Mouse (Mus musculus) erythroid progenitor cell, adult 5-6 weeks (primary cell): ENCODE measurements around the gene Gm3371. TPM values are rescaled to one million over a fixed set of nuclear protein-coding genes. Genes with fewer than 3 reads are reported as not detected.
"Not testable (repeated sequence)": the region's sequence is repeated elsewhere in the genome, so short reads cannot be mapped to it uniquely, and the experiment has no call there.

Source experiments
- ATAC-seq: replicated peaks from 2 replicates; pipeline ENCODE4 v1.8.0; 2016; ENCODE audit warnings: moderate number of reproducible peaks, mild to moderate bottlenecking, moderate TSS enrichment, inconsistent platforms; ENCODE audit not compliant: poor library complexity, low FRiP score, severe bottlenecking
- total RNA-seq, 2 experiments: library from RNA; stranded (forward) in 1 of 2; stranded (reverse) in 1 of 2; fragments of 150-400 nt in 1 of 2; fragments of 186-747, 209-891 nt in 1 of 2; gene quantifications; 2 replicates each; pipeline versions ENCODE4 v1.2.3 to v1.2.4; 2015 to 2017; ENCODE audit warnings: low replicate concordance in 2 of 2

Gene Gm3371
- total RNA-seq (2015; ENCODE audit: low replicate concordance) (not detected in 2 replicates), total RNA-seq (2017; ENCODE audit: low replicate concordance) (not detected in 2 replicates)

- ATAC-seq: not testable (repeated sequence)
Measured at GRCm38 (mm10) chr14:44410588-44410987, at the start of gene Gm3371. Gene Gm3371 (minus strand): TSS chr14:44410688.

GRCm38 (mm10) chr14:44433335-44433734 lies 22.8 kb upstream of the Gm3371 start, which contains the start of gene Gm8232:
Gene Gm8232 (plus strand): TSS chr14:44433635.
- not testable (repeated sequence) for ATAC-seq

- ATAC-seq: not testable (repeated sequence)
Measured at GRCm38 (mm10) chr14:44384233-44384632, 26.3 kb downstream of the Gm3371 start.

GRCm38 (mm10) chr14:44365057-44365456 lies 45.4 kb downstream of the Gm3371 start, which contains the start of gene Gm8229:
Gene Gm8229 (plus strand): TSS chr14:44365357.
- ATAC-seq: not testable (repeated sequence)

- ATAC-seq: not testable (repeated sequence)
Measured at GRCm38 (mm10) chr14:44362301-44362700, 48.2 kb downstream of the Gm3371 start.

- not testable (repeated sequence) for ATAC-seq
Measured at GRCm38 (mm10) chr14:44361416-44361815, 49.1 kb downstream of the Gm3371 start.

Other genes with a start within 250 kb of the Gm3371 start
- gene Gm8212, start 213.0 kb downstream of the Gm3371 start, total RNA-seq (2015; ENCODE audit: low replicate concordance): not detected in 2 replicates
- not detected in 2 replicates for gene Gm8212, start 213.0 kb downstream of the Gm3371 start, total RNA-seq (2017; ENCODE audit: low replicate concordance)
- not detected in 2 replicates for gene 4930503E14Rik, start 197.4 kb downstream of the Gm3371 start, total RNA-seq (2015; ENCODE audit: low replicate concordance)
- not detected in 2 replicates for gene 4930503E14Rik, start 197.4 kb downstream of the Gm3371 start, total RNA-seq (2017; ENCODE audit: low replicate concordance)
- not detected in 2 replicates for gene Gm8220, start 125.1 kb downstream of the Gm3371 start, total RNA-seq (2015; ENCODE audit: low replicate concordance)
- gene Gm8220, start 125.1 kb downstream of the Gm3371 start, total RNA-seq (2017; ENCODE audit: low replicate concordance): not detected in 2 replicates
- gene Gm5930, start 72.1 kb downstream of the Gm3371 start, total RNA-seq (2015; ENCODE audit: low replicate concordance): not detected in 2 replicates
- gene Gm5930, start 72.1 kb downstream of the Gm3371 start, total RNA-seq (2017; ENCODE audit: low replicate concordance): not detected in 2 replicates
- gene Gm8229, start 45.3 kb downstream of the Gm3371 start, total RNA-seq (2015; ENCODE audit: low replicate concordance): not detected in 2 replicates
- not detected in 2 replicates for gene Gm8229, start 45.3 kb downstream of the Gm3371 start, total RNA-seq (2017; ENCODE audit: low replicate concordance)
- not detected in 2 replicates for gene Gm8232, start 22.9 kb upstream of the Gm3371 start, total RNA-seq (2015; ENCODE audit: low replicate concordance)
- gene Gm8232, start 22.9 kb upstream of the Gm3371 start, total RNA-seq (2017; ENCODE audit: low replicate concordance): not detected in 2 replicates
- gene BC061237, start 81.8 kb upstream of the Gm3371 start, total RNA-seq (2015; ENCODE audit: low replicate concordance): not detected in 2 replicates
- not detected in 2 replicates for gene BC061237, start 81.8 kb upstream of the Gm3371 start, total RNA-seq (2017; ENCODE audit: low replicate concordance)
- not detected in 2 replicates for gene Gm17093, start 107.6 kb upstream of the Gm3371 start, total RNA-seq (2015; ENCODE audit: low replicate concordance)
- gene Gm17093, start 107.6 kb upstream of the Gm3371 start, total RNA-seq (2017; ENCODE audit: low replicate concordance): not detected in 2 replicates
- gene Gm8247, start 172.5 kb upstream of the Gm3371 start, total RNA-seq (2015; ENCODE audit: low replicate concordance): not detected in 2 replicates
- gene Gm8247, start 172.5 kb upstream of the Gm3371 start, total RNA-seq (2017; ENCODE audit: low replicate concordance): not detected in 2 replicates
- not detected in 2 replicates for gene Gm5624, start 217.2 kb upstream of the Gm3371 start, total RNA-seq (2015; ENCODE audit: low replicate concordance)
- gene Gm5624, start 217.2 kb upstream of the Gm3371 start, total RNA-seq (2017; ENCODE audit: low replicate concordance): not detected in 2 replicates